Mouse (Mus musculus) cerebellum, adult 2 months (tissue): Measurements from ENCODE around the gene Dnajc4. TPM values are rescaled to one million over a fixed set of nuclear protein-coding genes. Genes with fewer than 3 reads are reported as not detected.
A peak's percentile ranks its signal among the peaks of the same experiment; 100 is the strongest.
"Not testable (repeated sequence)": the region's sequence is repeated elsewhere in the genome, so short reads cannot be mapped to it uniquely, and the experiment has no call there.

Experiments used
- DNase-seq, 2 experiments: peaks; one replicate each; pipeline ENCODE4 v3.0.0; 2021
- H3K27ac ChIP-seq: fragments of 200-500 bp; 2 replicates; pipeline ENCODE4 v1.5.1; 2012; ENCODE audit warnings: low read length, control low read depth, inconsistent platforms; ENCODE audit not compliant: insufficient read depth
- H3K27me3 ChIP-seq: fragments of 200-500 bp; 2 replicates; pipeline ENCODE4 v1.6.1; 2012; ENCODE audit warnings: inconsistent platforms, mild to moderate bottlenecking, low read length, moderate library complexity; ENCODE audit not compliant: control insufficient read depth, insufficient read depth
- H3K4me1 ChIP-seq: fragments of 200-500 bp; 2 replicates; pipeline ENCODE4 v1.6.1; 2011; ENCODE audit warnings: low read length; ENCODE audit not compliant: control insufficient read depth, insufficient read depth
- H3K4me3 ChIP-seq: fragments of 200-500 bp; replicated peaks from 2 replicates; pipeline ENCODE3; 2011; ENCODE audit warnings: mild to moderate bottlenecking, low read depth, low read length, control low read depth; ENCODE audit not compliant: insufficient read depth
- CTCF ChIP-seq: fragments of 200-500 bp; IDR thresholded peaks from 2 replicates; pipeline ENCODE4 v1.5.1; 2011; ENCODE audit warnings: low read depth, mild to moderate bottlenecking, control low read depth, low read length, moderate library complexity, borderline replicate concordance; ENCODE audit not compliant: insufficient read depth
- POLR2A ChIP-seq: fragments of 200-500 bp; IDR thresholded peaks from 2 replicates; pipeline ENCODE4 v1.6.1; 2011; ENCODE audit warnings: low read length, control low read depth, borderline replicate concordance; ENCODE audit not compliant: insufficient read depth
- WGBS: fragments of 180-500 bp; shearing (Covaris S2); methylation state at CpG from one replicate; pipeline ENCODE4 v1.1.7; 2018; 5-methylcytosine and 5-hydroxymethylcytosine counted together
- polyA plus RNA-seq: library from polyadenylated mRNA; depleted of rRNA; stranded (reverse); fragments of >200 nt; gene quantifications from 2 replicates; pipeline ENCODE4 v1.2.3, GENCODE M21; 2012

The Dnajc4 gene
- polyA plus RNA-seq, 1 experiment, result 66.4 TPM

DNA sequence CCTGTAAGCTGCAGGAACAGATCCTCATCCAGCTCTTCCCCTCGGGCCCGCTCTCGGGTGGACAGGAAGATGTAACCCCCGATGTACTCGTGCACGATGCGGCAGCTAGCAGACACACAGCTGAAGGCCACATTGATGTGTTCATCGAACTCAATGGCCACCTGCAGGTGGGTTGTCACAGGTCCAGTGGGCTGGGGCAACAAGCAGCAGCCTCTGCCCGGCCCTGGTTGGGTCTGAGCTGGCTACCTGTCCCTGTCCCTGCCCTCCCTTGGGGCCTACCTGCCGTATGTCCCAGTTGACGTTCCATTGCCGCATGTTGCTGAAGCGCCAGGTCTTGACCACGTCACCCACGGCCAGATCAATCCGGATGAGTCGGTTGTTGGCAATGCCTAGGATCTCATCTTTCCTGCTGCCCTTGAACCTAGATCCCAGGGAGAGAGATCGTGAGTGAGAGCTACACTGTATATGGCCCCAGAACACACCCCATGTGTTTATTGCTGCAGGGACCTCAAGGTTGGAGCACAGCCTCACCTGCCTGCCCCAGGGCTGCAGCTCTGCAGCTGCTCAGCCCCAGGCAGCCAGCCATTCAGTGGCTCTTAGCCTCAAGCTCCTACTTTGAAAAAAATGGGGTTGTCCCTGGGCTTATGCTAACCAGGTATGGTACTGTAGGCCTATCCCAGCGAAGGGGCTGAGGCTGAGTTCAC lies 7.1 kb upstream of the Dnajc4 start:
- Histone ChIP-seq H3K27me3 (no peaks in the 10 kb centered on the region), H3K4me3 (no peak overlapping the region), H3K4me1 (peaks cover 7% of the 10 kb centered on the region; the same call in 1 of the 2 replicates), H3K27ac (no peak overlapping the region)
- 90% methylated on average over 19 of the region's 19 CpGs for WGBS
- DNase-seq, result peak in 1 of 2 experiments; percentile 12
- TF ChIP-seq POLR2A (no peak), CTCF (no peak)

DNA sequence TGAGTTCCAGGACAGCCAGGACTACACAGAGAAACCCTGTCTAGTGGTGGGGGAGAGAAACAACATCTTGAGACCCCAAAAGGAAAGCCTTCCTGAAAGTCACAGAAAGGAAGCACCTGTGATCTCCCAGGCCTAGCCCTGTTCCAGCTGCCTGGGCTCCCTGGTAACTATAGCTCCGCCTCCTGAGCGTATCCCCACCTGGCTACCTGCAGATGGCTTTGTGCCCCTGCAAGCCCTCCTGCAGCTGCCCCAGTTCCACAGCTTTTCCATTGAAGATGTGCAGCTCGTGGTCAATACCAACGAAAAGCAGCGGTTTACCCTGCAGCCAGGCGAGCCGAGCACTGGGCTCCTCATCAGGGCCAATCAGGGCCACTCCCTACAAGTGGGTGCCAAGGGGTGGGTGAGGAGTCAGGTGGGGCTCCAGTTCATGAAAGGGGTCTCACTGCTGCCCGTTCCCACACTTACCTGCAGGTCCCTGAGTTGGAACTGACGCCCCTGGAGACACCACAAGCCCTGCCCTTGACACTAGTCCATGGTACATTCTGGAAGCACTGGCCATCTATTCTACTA lies 5.4 kb upstream of the Dnajc4 start:
- Histone ChIP-seq H3K27me3 (no peaks in the 10 kb centered on the region), H3K4me1 (peaks cover 12% of the 10 kb centered on the region), H3K27ac (no peak overlapping the region), H3K4me3 (no peak overlapping the region)
- DNase-seq, result no peak
- TF ChIP-seq CTCF (no peak), POLR2A (no peak)
- WGBS, result 91% methylated on average over 9 of the region's 9 CpGs

DNA sequence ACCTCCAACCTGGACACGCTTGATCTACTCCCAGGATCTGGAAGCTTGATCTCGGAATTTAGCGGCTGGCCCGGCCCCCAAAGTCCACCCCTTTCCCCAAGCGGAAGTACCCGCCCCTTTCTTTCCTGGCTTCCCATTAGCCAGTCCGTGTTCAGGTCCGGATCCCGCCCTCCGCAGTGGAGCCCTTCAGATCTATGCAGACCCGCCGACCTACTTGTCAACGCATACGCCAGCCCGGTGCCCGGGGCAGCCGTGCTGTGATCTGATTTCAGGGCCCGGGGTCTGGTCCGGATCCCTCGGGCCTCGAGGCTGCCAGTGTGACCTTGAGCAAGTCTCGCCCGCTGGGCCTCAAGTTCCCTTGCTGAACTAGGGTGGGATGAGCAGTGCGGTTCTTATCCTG lies 3.6 kb upstream of the Dnajc4 start, which contains the start of the genes Nudt22 and Trpt1:
Nudt22 (minus strand) TSS at position 112 of the 400 bp plus-strand sequence.
Trpt1 (plus strand) TSS at position 126 of the 400 bp plus-strand sequence.
- Histone ChIP-seq H3K27ac (peak within 1 kb of the TSS; percentile 41), H3K27me3 (no peaks in the 10 kb centered on the region), H3K4me3 (peak within 1 kb of the TSS; percentile 72), H3K4me1 (peaks cover 12% of the 10 kb centered on the region)
- TF ChIP-seq CTCF (no peak), POLR2A (peak; percentile 87)
- peak; percentile 89 to 92 for DNase-seq
- WGBS, result 1% methylated on average over 24 of the region's 24 CpGs

DNA sequence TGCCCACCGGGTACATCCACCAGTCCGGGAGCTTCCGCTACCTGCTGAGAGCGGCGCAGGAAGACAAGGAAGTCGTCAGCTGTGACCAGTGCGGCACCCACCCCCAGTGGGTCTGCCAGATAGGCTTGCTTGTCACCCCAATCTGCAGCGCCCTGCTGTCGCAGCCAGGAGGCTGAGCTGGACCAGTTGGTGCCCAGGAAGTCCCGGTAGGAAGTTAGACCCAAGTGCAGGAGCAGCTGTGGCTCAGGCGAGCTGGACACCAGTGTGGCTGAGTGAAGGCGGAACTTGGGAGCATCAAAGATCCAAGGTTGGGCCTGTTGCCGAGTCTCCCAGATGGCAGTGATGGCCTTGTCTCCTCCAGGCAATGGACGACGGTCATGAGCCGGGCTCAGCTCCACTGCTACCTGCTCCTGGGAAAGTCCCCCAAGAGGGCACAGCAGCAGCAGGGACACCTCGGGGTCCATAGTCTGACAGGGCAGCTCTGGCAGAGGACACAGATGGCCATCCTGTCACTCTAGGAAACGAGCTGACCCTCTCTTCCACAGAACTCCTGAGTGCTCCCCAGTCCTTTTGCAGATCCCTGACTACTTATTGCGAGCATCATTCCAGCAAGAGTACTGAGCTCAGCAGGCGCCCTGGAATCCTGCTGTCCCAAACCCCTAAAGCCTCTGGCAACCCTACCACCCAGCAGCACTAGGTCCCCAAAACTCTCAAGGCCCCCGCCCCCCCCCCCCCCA lies 3.1 kb upstream of the Dnajc4 start:
- TF ChIP-seq CTCF (no peak), POLR2A (no peak)
- peak; percentile 68 for DNase-seq
- 13% methylated on average over 21 of the region's 21 CpGs for WGBS
- Histone ChIP-seq H3K27me3 (no peaks in the 10 kb centered on the region), H3K27ac (peak overlapping the region; percentile 41), H3K4me1 (peaks cover 12% of the 10 kb centered on the region), H3K4me3 (peak overlapping the region; percentile 72)

DNA sequence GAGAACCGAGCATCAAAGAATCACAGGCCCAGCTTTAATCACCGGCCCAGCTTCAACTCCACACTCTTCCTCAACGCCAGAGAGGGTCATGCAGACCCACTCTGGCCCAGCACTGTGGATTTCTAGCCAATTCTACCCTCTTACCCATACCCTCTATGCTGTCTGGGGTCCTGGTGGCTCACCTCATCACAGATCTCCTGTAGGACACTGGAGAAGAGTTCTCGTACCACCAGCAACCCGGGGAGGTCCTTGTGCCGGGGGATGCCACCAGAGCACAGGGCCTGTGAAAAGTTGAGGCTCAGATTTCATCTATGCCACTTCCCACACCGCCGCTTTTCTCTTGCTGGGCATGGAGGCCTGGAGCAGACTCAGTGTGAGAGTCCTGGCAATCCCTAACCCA lies 2.1 kb upstream of the Dnajc4 start:
- Histone ChIP-seq H3K4me3 (peak overlapping the region; percentile 72), H3K27me3 (no peaks in the 10 kb centered on the region), H3K4me1 (peaks cover 12% of the 10 kb centered on the region), H3K27ac (no peak overlapping the region)
- no peak for TF ChIP-seq POLR2A
- TF ChIP-seq CTCF, result no peak
- no peak for DNase-seq
- WGBS, result 79% methylated on average over 8 of the region's 8 CpGs

DNA sequence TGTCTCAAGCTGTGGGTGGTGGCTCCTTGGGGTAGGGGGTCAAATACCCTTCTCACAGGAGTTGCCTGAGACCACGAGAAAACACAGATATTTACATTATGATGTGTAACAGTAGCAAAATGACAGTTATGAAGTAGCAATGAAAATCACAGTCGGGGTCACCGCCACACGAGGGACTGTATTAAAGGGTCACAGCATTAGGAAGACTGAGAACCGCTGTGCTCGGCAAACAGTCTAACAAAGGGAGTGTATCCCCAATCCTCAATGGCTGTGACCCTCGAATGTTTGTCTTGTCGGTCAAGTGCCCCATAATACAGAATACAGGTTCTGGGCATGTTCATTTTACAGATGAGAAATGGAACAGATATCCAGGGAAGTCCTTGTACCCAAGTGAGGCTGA lies 1.6 kb upstream of the Dnajc4 start:
- H3K4me1 ChIP-seq, result peaks cover 12% of the 10 kb centered on the region
- WGBS, result 84% methylated on average over 8 of the region's 8 CpGs
- no peaks in the 10 kb centered on the region for H3K27me3 ChIP-seq
- DNase-seq, result no peak
- H3K27ac ChIP-seq, result no peak overlapping the region
- TF ChIP-seq POLR2A (no peak), CTCF (no peak)
- no peak overlapping the region for H3K4me3 ChIP-seq

DNA sequence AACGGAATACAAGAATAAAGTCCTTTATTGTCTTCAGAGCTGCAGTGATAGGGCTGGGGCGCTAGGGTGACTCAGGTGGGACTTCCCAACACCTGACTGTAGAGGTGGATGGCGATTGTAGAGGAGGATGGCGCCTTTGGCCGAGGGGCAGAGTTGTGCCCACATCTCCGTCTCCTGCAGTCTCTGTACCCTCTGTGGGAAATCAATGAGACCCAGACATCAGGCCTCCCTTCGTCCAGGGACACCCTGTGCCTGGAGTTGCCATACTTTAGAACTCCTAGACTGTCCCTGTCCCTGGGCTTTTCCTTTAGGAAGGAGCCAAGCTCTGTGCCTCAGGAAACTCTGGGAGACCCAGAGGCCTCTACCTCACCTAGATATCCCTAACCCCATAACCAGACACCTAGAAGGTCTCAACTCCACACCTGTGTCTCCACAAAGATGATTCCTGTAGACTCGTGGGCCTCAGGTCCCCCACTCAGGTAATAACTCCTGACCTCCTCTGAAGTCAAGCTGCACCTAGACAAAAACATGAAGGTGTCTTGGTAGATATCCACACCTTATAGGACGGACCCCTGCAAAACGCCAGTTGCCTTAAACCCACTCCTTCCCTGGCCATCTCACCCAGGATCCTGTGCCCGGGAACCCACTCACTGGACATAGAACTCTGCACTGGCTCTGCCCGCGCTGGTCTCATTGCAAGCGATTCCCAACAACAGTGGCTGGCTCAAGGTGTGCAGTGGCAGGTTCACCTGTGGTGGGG lies 819 bp upstream of the Dnajc4 start:
- Histone ChIP-seq H3K4me3 (peak overlapping the region; percentile 94), H3K27ac (peak overlapping the region; percentile 14; the same call in 1 of the 2 replicates), H3K4me1 (peaks cover 12% of the 10 kb centered on the region), H3K27me3 (no peaks in the 10 kb centered on the region)
- TF ChIP-seq CTCF, result no peak
- no peak for TF ChIP-seq POLR2A
- DNase-seq, result no peak
- 57% methylated on average over 14 of the region's 14 CpGs for WGBS

DNA sequence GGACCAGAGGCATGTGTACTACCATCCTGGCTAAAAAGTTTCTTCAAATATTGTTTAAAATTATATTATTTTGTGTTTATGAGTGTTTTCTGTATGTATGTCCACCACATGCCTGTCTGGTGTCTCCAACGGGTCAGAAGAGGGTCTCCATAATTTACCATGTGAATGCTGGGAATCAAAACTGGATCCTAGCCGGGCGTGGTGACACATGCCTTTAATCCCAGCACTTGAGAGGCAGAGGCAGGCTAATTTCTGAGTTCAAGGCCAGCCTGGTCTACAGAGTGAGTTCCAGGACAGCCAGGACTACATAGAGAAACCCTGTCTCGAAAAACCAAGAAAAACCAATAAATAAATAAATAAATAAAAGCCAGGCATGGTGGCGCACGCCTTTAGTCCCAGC lies 1.2 kb downstream of the Dnajc4 start:
- not testable (repeated sequence) for H3K27me3 ChIP-seq, H3K4me3 ChIP-seq, H3K27ac ChIP-seq, DNase-seq
- 93% methylated on average over 6 of the region's 6 CpGs for WGBS
- H3K4me1 ChIP-seq, result peaks cover 10% of the 10 kb centered on the region
